Mouse (Mus musculus): ENCODE data around the gene Rgma.

DNA sequence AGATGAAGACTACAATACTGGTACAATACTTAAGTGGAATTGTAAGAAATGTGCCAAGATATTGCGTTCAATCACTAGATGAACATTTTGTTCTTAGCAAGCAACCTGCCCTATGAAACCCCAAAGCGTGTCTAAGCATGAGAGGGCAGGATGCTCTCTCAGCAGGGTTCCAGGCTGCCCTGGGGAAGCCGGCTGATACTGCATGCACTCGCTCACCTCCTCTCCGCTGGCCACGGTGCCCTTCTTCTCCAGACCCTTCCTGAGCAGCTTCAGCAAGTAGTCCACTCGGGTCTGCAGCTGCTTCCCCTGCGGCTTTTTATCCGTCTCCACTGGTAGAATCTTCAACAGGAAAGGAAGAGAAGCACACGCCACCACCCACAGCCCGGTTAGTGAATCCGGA lies 78.8 kb downstream of the Rgma start:
- TF ChIP-seq CTCF (IDR thresholded peaks at IDR 0.05; ENCODE audit: low read depth, low read length), result no peak
- TF ChIP-seq POLR2A (IDR thresholded peaks at IDR 0.05; ENCODE audit: insufficient read depth, low read length), result no peak
- TF ChIP-seq EP300 (IDR thresholded peaks at IDR 0.05; ENCODE audit: insufficient read depth, low read depth, low read length), result no peak
